In the genomic region with DNA sequence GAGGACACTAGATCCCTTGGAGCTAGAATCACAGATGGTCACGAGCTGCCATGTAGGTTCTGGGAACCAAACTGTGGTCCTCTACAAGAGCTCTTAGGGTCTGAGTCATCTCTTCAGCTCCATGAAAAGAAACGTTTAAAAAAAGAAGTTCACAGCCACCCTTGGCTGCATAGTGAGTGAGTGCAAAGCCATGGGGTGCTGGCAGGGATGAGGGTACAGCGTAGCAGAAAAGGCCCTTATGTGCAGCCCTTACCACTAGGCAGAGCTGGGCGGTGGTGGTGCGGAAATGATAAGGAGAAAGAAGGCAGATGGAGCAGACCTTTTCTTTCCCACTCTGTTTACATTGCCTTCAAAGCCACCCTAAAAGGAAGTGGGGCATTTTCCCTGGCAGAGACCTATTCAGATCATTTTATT, we compare ENCODE assay signal across 21 mouse cellular contexts. TPM values are rescaled to one million over a fixed set of nuclear protein-coding genes. Genes with fewer than 3 reads are reported as not detected.
DNase-seq lines count a peak whose midpoint lies in the region; ATAC-seq and TF ChIP-seq lines count a peak whose summit lies in the region.
"Had no signal": no experiment of that assay in that cellular context is flagged by ENCODE, and none has a peak within 500 bp of the region (broad histone marks: within the 10 kb centered on the region; RNA-seq: fewer than 3 reads in every experiment).

No protein-coding gene starts in this region.

- 25% methylated on average over 5 of the region's 5 CpGs for WGBS in small intestine, adult 2 months
- WGBS in midbrain, postnatal 0 days: 53% methylated on average over 5 of the region's 5 CpGs

- TF ChIP-seq CTCF in small intestine, adult 2 months (IDR thresholded peaks at IDR 0.05; ENCODE audit: extremely low read depth, insufficient read length, insufficient replicate concordance, low read depth, low read length): no peak
- TF ChIP-seq CTCF in midbrain, postnatal 0 days (IDR thresholded peaks at IDR 0.05): no peak

- H3K9me3 ChIP-seq in midbrain, postnatal 0 days (ENCODE audit: low read length): no peaks in the 10 kb centered on the region
- H3K9me3 ChIP-seq: embryonic facial prominence, embryonic 15.5 days; forebrain, embryonic 10.5 days; heart, embryonic 13.5 days; neural tube, embryonic 13.5 days had no signal

- no peak for TF ChIP-seq POLR2A in small intestine, adult 2 months (IDR thresholded peaks at IDR 0.05; ENCODE audit: low read depth, low read length)

- peaks cover 7% of the 10 kb centered on the region; the same call in 1 of the 2 replicates for H3K4me1 ChIP-seq in small intestine, adult 2 months (ENCODE audit: control insufficient read depth, insufficient read depth, insufficient read length, low read length)
- no peaks in the 10 kb centered on the region for H3K4me1 ChIP-seq in midbrain, postnatal 0 days (ENCODE audit: insufficient read depth, low read length)
- H3K4me1 ChIP-seq: embryonic facial prominence, embryonic 15.5 days; heart, embryonic 13.5 days; neural tube, embryonic 13.5 days had no signal

- H3K4me3 ChIP-seq in small intestine, adult 2 months (ENCODE audit: low read depth, low read length): no peak overlapping the region
- H3K4me3 ChIP-seq in midbrain, postnatal 0 days (ENCODE audit: low read depth, low read length): no peak overlapping the region
- H3K4me3 ChIP-seq: embryonic facial prominence, embryonic 15.5 days; forebrain, embryonic 10.5 days; heart, embryonic 13.5 days; neural tube, embryonic 13.5 days had no signal

- DNase-seq in frontal cortex, postnatal 36 days (ENCODE audit: low spot score in 2 of 2): peak; percentile 22 to 50
- no peak for DNase-seq in frontal cortex, postnatal 10 days (ENCODE audit: low spot score in 2 of 2)
- peak; percentile 90 for DNase-seq in 416B (ENCODE audit: low read depth)
- DNase-seq in layer of hippocampus, adult 9-10 months (ENCODE audit: low spot score): no peak
- DNase-seq in urinary bladder, postnatal 25 days (ENCODE audit: low spot score): no peak
- DNase-seq in midbrain, postnatal 0 days (ENCODE audit: low spot score): no peak
- DNase-seq: adrenal gland, postnatal 14 days; cerebellum, adult 8-10 months; embryo, embryonic 11 days; gastrocnemius, postnatal 36 days; heart, postnatal 4 days; kidney, adult 9 months; kidney, postnatal 4 days; thymus, postnatal 14 days had no signal

- H3K27ac ChIP-seq in small intestine, adult 2 months (ENCODE audit: insufficient read depth, low read depth, low read length): peak overlapping the region; percentile 46
- H3K27ac ChIP-seq in midbrain, postnatal 0 days (ENCODE audit: low read depth, low read length): no peak overlapping the region
- H3K27ac ChIP-seq: embryonic facial prominence, embryonic 15.5 days; forebrain, embryonic 10.5 days; neural tube, embryonic 13.5 days had no signal

- no peak overlapping the region for H3K4me2 ChIP-seq in midbrain, postnatal 0 days (ENCODE audit: low read depth, low read length, poor library complexity, severe bottlenecking)
- H3K4me2 ChIP-seq: embryonic facial prominence, embryonic 15.5 days; heart, embryonic 13.5 days; neural tube, embryonic 13.5 days had no signal

- H3K36me3 ChIP-seq in small intestine, adult 2 months (ENCODE audit: control insufficient read depth, insufficient read depth, low read length): no peaks in the 10 kb centered on the region
- H3K36me3 ChIP-seq in midbrain, postnatal 0 days (ENCODE audit: insufficient read depth, low read length): no peaks in the 10 kb centered on the region
- H3K36me3 ChIP-seq: embryonic facial prominence, embryonic 15.5 days; forebrain, embryonic 10.5 days; heart, embryonic 13.5 days; neural tube, embryonic 13.5 days had no signal

- H3K9ac ChIP-seq in midbrain, postnatal 0 days (replicated peaks; ENCODE audit: low read length, poor library complexity, severe bottlenecking): no peak overlapping the region
- H3K9ac ChIP-seq: embryonic facial prominence, embryonic 15.5 days; heart, embryonic 13.5 days; neural tube, embryonic 13.5 days had no signal

- no peaks in the 10 kb centered on the region for H3K27me3 ChIP-seq in small intestine, adult 2 months (ENCODE audit: control insufficient read depth, insufficient read depth, low read length)
- H3K27me3 ChIP-seq in midbrain, postnatal 0 days (ENCODE audit: insufficient read depth, low read length): peaks cover 4% of the 10 kb centered on the region; the same call in 1 of the 2 replicates
- H3K27me3 ChIP-seq: embryonic facial prominence, embryonic 15.5 days; neural tube, embryonic 13.5 days had no signal

- ATAC-seq in hematopoietic stem cell, adult 5-6 weeks (replicated peaks in 1 of 2; ENCODE audit: insufficient read depth in 1 of 2, low FRiP score in 2 of 2, low TSS enrichment in 1 of 2, low read depth in 1 of 2, poor library complexity in 2 of 2, severe bottlenecking in 2 of 2): peak; percentile 76 to 78
- no peak for ATAC-seq in midbrain, postnatal 0 days (ENCODE audit: low FRiP score)

RNA-seq across cellular contexts. Expression of a gene that starts 4.3 kb away (rescaled TPM):
- 40.1 and 44.5 TPM in 2 replicates for total RNA-seq in hematopoietic stem cell, adult 5-6 weeks (2017)
- 21.2 and 29.7 TPM in 2 replicates for polyA plus RNA-seq in small intestine, adult 2 months (2012; rRNA removed)
- total RNA-seq in midbrain, postnatal 0 days (2014; rRNA removed): 12.0 and 25.0 TPM in 2 replicates
- 18.9 and 20.2 TPM in 2 replicates for polyA plus RNA-seq in midbrain, postnatal 0 days (2015; fragmentation: Nextera tagmentation; extraction: Ambion mirVana)

RNA-seq across cellular contexts. Expression of a gene that starts 11.4 kb away (rescaled TPM):
- 2.3 and 2.4 TPM in 2 replicates for total RNA-seq in hematopoietic stem cell, adult 5-6 weeks (2017)
- 13.7 and 21.5 TPM in 2 replicates for polyA plus RNA-seq in small intestine, adult 2 months (2012; rRNA removed)
- total RNA-seq in midbrain, postnatal 0 days (2014; rRNA removed): 0.93 and 1.4 TPM in 2 replicates
- polyA plus RNA-seq in midbrain, postnatal 0 days (2015; fragmentation: Nextera tagmentation; extraction: Ambion mirVana): 1.5 and 2.0 TPM in 2 replicates

RNA-seq across cellular contexts. Expression of a gene that starts 22.0 kb away (rescaled TPM):
- total RNA-seq in hematopoietic stem cell, adult 5-6 weeks (2017): 0.81 and 1.8 TPM in 2 replicates
- polyA plus RNA-seq in small intestine, adult 2 months (2012; rRNA removed): 9.9 and 19.5 TPM in 2 replicates
- 23.3 and 50.8 TPM in 2 replicates for total RNA-seq in midbrain, postnatal 0 days (2014; rRNA removed)
- 27.6 and 34.3 TPM in 2 replicates for polyA plus RNA-seq in midbrain, postnatal 0 days (2015; fragmentation: Nextera tagmentation; extraction: Ambion mirVana)
- total RNA-seq: monocyte, adult 5-6 weeks had no signal

RNA-seq across cellular contexts. Expression of a gene that starts 28.9 kb away (rescaled TPM):
- 34.5 and 39.2 TPM in 2 replicates for total RNA-seq in hematopoietic stem cell, adult 5-6 weeks (2017)
- polyA plus RNA-seq in small intestine, adult 2 months (2012; rRNA removed): 4.7 and 6.0 TPM in 2 replicates
- 28.3 and 28.7 TPM in 2 replicates for total RNA-seq in midbrain, postnatal 0 days (2014; rRNA removed)
- 13.9 and 14.1 TPM in 2 replicates for polyA plus RNA-seq in midbrain, postnatal 0 days (2015; fragmentation: Nextera tagmentation; extraction: Ambion mirVana)

RNA-seq across cellular contexts. Expression of a gene that starts 36.4 kb away (rescaled TPM):
- 21.9 and 40.1 TPM in 2 replicates for total RNA-seq in hematopoietic stem cell, adult 5-6 weeks (2017)
- polyA plus RNA-seq in small intestine, adult 2 months (2012; rRNA removed): 14.0 and 20.0 TPM in 2 replicates
- total RNA-seq in midbrain, postnatal 0 days (2014; rRNA removed): 60.0 and 67.7 TPM in 2 replicates
- polyA plus RNA-seq in midbrain, postnatal 0 days (2015; fragmentation: Nextera tagmentation; extraction: Ambion mirVana): 46.8 and 53.4 TPM in 2 replicates

Comparison
In these comparisons a context has a peak if more than half of its experiments do, and no peak if none do; other contexts are left out.
1. DNase-seq: peak in frontal cortex, postnatal 36 days (2 of 2) and 416B (single experiment); none in frontal cortex, postnatal 10 days (0 of 2), layer of hippocampus, adult 9-10 months (single experiment), urinary bladder, postnatal 25 days (single experiment) and midbrain, postnatal 0 days (single experiment).